Mouse (Mus musculus) right cerebral cortex, postnatal 14 days (tissue): ENCODE measurements around the gene Lyl1.

Experiments
- DNase-seq: peaks from one replicate; pipeline ENCODE4 v3.0.0; 2022

Lyl1 gene

DNA sequence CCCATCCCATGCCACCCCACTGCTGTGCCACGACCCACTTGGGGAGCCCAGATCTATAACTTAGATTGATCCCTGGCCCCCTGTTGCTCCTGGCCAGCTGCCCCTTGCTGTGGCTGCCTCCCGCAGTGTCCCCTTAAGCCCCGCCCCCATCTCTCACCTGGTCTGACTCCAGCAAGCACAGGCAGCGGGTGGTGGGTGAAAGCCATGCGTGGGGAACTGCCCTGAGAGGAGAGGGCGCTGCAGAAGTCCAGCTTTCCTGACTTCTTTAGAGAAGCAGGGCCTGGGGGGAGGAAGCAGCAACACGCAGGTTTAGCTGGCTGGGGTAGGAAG, 22.3 kb downstream of the Lyl1 start:
- DNase-seq = no peak

DNA sequence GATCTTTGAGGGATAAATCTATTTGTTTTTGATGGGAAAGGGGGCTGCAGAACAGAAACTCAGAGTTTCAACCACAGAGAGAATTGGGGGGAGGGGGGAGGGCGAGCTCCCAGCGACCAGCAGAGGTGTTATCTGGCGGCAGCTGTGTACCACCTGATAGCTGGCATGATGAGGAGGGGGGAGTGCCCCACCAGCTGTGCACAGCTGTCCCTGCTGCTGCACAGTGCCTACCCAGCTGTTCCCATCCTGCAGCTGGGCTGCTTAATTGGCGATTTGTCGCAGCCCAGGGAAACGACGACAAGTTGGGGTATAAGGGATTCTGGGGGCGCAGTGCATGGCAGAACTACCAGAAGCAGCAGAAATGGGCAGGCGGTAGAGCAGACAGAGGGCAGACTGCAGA, 23.4 kb downstream of the Lyl1 start:
- DNase-seq = no peak

DNA sequence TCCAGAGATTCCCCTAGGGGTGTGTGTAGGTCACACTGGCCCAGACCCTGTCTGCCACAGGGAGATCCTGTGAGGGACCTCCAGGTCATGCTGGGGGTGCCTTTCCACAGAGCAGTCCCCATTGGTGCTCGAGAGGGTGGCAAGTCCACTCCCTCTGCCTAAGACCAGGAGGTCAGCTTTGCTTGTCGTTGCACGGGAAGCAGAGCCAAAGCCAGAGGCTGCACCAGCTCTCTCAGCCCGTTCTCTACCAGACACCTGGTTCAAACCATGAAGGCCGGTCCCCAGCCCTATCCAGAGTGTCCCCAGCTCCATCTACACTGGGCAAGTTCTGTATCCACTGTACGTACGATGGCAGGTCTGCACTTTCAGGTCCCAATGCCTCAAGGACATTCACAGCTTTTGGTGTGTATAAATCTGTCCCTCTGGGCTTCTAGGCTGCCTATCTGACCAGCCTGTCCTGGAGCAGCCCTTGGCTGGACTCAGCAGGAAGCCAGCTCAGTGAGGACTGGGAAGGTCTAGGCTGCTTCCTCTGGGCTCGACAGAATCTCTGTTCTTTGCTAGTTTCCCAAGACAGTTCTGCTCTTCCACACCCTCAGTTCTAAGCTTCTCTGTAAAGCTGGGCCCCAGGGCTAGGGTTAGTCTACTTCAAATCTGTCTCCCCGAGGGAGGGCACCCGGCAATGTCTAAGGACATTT, 24.1 kb downstream of the Lyl1 start:
- DNase-seq = no peak

DNA sequence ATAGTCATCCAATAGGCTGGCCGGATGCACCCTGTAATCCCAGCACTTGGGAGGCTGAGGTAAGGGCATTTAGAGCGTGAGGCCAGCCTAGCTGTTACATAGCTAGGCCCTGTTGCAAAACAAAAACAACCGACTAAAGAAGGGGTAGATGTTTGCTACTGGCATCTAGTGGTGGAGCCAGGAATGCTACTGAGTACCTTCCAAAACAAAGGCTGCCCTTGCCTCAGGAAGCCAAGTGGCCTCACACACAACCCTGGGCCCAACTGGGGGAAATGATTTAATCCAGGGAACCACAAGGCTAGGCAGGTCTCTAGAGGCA, 24.6 kb downstream of the Lyl1 start:
- no peak for DNase-seq

DNA sequence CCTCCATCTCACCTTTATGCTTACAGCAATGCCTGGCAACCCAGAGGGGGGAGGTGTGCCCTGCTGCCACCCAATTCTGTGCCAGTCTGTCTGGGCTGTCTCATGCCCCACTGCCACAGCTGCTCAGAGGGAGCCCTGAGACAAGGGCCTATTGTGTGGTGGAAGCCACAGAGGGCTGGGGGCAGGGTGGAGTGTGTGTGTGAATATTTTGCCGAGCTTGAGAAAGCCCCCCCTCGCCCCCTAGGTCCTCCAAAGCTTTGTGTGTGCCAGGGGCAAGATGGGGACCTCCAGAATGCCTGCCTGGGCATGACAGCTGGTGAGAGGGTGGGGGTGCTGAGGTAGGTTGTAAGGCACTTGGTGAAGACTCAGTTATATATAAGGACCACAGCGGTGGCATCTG, 27.2 kb downstream of the Lyl1 start:
- no peak for DNase-seq

DNA sequence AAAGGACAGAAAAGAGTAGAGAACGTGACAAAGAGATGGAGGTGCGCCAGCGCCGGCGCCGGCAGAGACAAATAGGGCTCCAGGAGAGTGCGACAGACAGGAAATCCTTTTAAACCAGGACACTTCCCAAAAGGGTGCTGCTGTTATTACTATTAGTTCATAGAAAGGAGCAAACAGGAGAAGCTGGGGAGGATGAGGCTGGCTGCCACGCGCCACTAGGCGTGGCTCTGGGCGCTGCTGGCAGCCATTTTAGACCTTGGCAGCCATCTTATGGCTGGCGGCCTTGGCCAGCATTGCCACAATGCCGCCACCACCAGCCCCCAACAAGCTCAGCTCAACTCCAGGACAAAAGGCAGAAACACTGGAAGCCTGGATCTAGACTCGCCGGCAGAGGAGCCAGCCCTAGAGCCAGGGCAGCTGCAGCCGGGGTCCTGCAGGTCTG, 28.7 kb downstream of the Lyl1 start:
- DNase-seq = no peak

DNA sequence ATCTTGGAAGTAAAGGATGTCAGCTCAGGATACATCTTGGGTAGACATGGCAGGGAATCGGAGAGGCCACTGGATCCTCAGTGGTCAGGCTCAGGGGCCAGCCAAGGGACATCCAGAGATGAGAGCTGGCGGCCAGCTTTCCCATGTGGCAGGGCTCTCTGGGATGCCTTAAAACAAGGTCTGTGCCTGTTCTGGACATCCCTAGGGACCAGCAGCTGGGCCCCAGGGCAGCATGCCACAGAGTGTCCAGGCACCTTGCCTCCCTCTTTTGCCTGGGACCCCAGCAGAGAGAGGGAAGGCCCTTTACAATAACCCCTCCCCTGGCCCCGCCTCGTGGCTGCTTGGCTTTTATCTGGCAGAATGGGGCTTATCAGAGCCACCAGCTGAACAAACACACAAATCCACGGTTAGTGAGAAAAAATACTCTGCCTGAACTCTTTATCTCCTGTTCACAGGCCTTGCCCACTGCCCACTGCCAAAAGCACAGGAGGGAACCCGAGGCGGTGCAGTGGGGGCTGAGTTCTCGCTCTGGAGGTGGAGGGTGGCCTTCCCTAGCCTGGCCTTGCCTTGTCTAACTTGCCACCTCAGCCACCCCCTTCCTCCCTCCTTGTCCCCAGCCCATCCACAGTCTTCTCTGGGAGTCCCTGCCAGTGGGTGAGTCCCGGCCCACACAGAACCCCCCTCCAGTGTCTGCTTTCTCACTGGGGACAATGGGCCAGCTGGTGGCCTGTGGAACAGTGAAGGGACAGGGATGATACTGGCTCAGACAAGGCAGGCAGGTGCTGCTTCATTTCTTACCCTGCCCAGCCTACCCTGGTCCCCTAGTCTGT, 29.5 kb downstream of the Lyl1 start:
- DNase-seq = no peak

DNA sequence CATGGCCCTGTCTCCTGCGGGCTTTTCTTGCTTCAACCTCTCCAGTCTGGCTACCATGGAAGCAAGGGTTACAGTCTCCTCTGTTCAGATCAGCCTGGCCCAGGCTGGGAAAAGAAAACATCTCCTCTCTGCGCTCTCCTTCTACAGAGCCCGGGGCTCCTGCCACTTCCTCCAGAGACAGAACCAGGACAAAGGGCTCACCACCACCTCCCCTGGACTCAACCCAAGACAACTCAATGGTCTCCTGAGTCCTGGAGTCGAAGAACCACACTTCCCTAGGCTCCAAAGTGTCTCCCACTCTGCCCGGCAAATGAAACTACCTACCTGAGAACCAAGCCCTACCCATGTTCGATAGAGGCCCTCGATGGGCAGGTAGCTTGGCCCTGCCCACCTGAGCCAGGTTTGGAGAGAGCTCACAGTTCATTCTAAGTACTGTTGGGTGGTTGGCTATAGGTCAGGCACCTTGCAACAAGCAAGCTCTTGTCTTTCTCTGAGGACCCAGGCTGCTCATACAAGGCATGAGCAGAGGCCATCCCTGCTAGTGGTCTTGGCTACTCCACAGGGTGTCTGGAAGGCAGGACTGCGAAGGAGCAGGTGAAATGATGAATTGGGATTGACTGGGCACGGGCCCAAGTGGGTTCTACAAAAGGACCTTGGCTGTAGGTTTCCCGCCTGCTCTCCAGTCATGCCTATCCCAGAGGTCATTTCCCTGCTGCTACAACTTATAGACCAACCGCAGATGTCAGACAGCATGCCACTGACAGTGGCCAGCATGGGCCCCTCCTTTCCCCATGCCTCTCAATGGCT, 30.3 kb downstream of the Lyl1 start:
- no peak for DNase-seq

DNA sequence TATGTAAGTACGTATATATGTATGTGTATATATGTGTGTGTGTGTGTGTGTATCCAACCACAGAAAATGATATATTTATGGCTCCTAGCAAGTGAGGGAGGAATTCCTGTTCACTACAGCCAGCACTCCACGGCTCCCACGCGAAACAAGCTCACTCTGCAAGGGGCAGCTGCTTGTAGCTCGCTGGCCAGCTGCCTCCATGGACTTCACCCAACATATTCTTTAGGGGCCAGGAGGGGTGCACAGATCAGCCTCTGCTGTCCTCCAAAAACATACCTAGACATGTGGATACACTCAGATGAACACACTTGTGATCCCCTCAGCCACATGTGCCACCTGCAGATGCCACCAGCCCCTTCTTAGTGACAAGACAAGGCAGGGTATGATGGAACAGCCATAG, 31.3 kb downstream of the Lyl1 start:
- DNase-seq = peak; percentile 67

DNA sequence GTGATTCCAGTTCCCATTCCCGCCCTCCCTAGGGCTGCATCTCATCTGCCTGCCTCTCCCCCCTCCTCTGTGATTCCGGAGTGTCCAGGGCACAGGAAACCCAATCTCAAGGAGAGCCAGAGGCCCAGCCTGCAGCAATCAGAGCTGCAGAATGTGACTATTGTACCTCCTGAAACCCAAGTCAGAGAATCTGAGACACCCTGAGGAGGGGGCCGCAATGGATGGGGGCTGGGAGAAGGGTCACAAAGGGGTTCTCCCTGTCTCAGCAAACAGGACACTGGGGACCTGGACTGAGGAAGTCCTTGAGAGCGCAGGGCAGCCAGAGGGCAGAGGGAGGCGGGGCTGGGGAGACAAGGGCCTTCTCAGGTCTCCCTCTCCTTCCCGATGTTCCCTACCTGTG, 31.7 kb downstream of the Lyl1 start:
- DNase-seq = no peak

DNA sequence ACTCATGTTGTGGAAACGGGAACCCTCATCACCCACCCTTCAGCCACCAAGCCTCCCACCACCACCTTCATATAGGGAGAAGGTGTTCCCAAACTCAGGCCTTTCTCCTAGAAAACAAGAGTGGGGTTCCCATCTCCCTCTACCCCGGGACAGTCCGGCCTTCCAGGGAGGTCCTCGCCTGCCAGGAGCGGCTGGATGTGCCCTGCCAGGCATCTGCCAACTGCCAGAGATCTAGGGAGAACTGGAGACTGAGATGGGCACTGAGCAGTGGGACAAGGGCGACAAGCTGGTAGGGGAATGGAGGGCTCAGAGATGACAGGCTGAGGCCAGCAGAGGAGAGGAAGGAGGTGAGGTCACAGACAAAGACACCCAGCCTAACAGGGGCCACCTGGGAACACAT, 32.7 kb downstream of the Lyl1 start:
- DNase-seq = no peak

DNA sequence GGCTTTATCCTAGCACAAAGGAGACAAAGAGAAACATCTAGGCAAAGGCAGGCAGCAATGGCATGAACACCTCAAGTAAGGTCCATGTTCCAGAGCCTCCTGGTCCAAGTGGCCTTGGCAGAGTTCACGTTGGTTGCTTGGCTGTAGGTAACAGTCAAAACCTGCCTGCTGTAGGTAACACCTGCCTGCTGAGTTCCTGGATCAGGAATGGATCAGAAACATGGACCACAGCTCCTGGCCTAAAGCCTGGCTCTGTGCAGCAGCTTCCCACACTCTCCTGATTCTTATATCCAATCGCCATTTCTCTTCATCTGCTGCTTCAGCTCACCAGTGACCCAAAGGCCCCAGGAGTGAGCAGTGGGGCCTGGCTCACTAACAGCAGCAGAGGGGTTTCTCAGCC, 33.4 kb downstream of the Lyl1 start:
- DNase-seq = no peak

DNA sequence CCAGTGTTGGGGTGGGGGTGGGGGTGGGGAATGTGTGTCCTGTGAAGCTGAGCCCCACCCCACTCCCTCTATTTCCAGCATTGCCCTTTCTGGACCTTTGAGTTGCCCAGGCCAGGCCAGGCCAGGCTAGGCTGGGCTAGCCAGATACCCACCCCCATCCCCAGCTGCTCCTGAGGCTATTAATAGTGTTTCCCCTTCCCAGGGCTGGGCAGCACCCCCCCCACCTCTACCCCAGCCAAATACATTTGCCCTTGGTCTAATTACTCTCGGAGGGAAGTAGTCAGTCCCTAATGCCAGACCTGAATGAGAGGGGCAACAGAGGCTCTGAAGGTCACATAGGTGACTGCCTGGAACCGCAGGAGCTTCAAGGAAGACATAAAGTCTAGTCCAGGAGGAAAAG, 34.3 kb downstream of the Lyl1 start:
- no peak for DNase-seq

DNA sequence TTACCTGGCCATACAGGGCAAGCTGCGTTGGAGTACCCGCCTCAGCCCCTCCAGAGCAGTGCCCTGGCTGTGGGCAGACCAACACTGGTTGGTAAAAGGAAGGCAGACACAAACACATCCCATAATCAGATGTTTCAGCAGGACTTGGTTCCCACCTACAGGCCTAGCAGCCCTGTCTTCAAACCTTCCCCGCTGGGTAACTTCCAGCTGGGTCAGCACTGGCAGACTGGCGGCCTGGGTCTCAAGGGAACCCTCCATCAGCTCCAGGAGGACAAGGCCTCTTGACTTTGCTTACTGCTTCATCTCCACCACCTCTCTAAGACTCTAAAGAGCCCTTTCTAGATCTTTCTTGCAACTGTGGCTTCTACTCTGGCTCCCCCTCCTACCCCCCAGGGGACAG, 35.3 kb downstream of the Lyl1 start:
- no peak for DNase-seq

DNA sequence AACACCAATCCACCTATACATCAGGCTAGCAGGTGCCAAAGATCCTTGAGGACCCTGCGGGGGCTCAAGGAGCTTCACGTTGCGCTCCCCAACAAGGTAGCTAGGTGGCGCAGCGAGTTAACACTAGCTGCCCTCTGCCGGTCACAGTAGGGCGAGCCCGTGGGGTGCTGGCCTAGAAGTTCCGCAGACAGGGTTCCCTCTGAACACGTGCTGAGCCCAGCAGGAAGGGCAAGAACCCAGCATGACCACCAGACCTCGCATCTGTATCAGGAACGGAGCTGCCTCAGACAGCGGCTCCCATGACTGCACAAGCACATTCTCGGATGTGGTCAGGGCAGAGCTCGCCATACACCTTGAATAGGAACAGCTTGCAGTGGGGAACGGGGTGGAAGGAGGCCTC, 36.4 kb downstream of the Lyl1 start:
- DNase-seq = peak; percentile 81

DNA sequence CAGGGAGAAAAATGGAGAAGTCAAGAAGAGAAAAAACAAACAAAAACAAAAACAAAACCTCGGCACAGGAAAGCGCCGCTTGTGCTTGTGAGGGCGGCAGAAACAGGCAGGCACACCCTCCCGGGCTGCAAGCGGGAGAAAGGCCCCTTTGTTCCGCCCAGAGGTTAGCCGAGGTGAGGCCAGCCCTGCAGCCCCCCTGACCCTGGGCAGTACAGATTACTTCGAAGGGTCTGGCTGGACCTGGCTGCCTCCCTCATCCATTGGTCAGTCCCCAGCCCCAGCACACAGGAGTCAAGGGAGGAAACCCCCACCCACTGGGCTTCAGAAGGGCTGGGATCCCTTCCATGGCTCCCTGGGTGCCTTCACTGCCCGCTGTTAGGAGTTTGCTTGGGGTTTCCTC, 37.0 kb downstream of the Lyl1 start:
- no peak for DNase-seq

DNA sequence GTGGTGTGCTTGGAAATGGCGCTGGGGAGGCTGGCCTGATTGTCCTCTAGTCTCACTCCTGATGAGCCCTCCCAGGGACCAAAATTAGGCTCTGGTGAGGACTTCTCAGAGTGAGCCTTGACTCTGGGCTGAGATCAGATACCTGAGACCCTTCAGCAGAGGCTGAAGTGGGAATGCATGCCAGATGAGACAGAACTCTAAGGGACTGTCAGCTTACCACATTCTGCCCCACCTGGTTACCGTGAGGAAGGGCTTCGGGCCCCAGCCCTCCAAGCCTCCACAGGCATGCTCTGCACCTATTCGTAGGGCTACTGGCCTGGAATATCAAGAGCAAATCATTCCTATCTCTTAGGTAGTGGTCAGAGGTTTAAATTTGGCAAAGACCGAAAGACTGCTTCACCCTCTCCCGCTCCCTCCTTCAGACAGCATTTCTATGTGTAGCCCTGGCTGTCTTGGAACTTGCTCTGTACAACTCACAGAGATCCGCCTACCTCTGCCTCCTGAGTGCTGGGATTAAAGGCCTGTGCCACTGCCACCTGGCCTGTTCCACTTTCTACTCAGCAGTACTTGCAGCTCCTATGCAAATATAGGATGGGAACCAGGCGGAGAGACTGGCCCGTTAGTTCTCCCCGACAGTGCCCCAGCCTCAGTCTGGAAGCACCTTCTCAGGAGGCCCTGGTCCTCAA, 37.6 kb downstream of the Lyl1 start:
- no peak for DNase-seq

DNA sequence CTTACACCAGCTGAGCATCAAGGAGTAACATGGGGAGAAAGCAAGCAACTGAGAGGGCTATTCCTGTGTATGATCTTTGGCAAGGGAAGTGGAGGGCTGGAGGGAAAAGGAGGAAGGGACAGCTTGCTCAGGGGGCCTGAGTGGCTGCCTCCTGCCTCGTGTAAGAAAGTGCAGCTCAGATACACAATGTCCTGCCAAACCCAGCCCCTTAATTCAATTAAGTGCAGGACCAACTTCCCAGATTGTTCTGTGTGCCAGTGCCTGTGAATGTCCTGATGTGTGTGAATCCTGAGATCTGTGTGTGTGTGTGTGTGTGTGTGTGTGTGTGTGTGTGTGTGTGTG, 38.1 kb downstream of the Lyl1 start:
- DNase-seq = no peak

DNA sequence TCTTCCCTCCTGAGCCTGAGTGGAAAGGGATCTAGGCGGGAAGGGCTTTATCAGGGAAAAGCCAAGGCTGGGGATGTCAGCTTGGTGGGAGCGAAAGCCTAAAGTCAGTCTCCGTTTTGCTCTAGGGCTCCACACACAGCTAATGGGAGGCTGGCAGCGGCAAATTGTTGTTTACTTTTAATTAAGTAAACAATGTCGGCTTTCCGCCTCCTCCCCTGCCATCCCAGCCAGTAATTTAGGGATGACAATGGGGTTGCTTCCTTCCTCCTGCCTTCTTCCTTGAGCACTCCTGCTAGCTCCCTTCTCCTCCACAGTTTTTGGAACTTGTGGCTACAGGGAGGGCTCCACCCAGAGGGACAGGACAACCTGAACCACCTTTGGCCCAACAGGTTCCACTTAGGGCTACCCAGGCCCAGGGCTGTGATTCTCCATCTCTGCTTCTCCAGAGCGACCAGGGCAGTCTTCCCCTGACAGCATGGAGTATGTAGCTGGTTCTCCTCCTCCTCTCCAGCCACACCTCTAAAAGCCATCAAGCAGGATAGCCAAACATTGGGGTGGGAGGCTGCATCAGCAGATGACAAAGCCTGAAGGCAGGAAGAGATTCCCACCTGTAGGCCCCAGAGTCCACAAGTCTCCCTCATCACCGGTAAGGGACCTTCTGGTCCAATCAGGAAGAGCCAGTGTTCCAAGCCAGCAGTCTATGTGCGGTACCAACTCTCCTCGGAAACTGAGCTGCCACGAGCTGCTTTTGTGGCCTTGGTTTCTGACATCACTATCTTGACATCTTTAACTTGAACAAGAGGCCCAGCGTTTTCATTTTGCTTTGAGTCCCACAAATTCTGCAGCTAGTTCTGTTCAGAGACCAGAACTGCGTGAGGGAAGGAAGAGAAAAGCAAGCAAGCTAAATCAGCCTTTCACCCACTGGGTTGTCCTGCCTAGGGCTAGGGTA, 39.9 kb downstream of the Lyl1 start:
- DNase-seq = no peak

DNA sequence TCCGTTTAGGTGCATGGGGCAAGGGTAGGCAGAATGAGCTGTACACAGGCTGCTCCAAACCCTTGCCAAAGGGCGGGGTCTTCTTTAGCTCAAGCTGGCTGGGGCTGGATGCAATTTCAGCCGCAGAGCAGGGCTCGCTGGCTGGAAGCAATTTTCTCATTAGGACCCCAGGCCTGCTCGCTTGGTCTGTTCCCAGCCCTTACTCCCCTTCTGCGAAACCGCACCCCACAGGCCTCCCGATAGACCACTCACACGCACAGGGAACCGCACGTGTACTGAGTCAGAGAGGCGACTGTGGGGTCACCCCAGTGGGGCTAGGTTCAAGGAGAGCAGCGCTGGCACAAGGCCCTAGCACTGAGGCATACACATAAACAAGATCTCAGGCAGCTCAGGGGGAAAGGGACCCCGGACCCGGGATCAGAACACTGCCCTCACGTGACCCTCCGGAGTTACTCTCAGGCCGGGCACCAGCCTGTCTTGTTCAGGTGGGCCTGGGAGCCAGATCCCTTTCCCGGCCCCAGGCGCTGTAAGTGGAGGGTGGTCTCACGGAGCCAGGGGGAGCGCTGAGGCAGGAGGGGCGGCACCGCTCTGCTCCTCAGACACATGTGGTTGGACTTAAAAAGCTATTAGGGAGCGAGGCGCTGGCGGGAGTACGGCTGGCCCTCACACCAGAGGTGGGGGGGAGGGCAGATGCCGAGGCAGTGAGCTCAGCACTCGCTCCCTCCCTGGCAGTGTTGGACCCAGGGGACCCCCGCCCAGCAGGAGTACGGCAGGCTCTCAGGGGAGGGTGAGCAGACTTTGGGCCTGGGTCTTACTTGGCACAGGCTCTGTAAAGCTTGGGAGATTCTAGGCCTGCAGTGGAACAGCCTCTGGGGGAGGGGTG, 41.2 kb downstream of the Lyl1 start:
- DNase-seq = no peak

DNA sequence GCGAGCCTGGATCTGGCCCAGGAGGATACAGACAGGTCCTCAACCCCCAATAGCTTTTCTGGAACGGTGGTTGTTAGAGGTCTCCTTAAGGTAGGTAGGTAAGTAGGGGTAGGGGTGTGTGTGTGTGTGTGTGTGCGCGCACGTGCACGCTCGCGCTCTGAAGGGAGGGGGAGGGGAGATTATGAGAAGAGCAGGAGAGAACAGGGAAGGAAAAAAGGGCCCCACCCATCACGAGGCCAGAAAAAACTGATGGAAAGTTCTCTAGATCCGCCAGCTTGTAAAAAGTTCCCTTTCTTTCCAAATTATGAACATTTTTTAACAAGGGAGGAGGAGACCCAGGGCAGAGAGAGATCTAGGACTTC, 41.8 kb downstream of the Lyl1 start:
- DNase-seq = no peak
